Mouse (Mus musculus) embryonic fibroblast, embryonic 13.5 days (primary cell): ENCODE measurements at regions not wholly inside any gene's neighbourhood (a gene's known extent, or its start where the extent isn't known, plus 50 kb on each side); places are given as distances from the start of the nearest gene placed in this dataset.

Experiments used
- CTCF ChIP-seq: IDR thresholded peaks from 2 replicates; pipeline ENCODE4 v1.5.1; 2011; ENCODE audit warnings: mild to moderate bottlenecking, control low read depth, low read length, moderate library complexity, borderline replicate concordance; ENCODE audit not compliant: insufficient read depth
- POLR2A ChIP-seq: IDR thresholded peaks from 2 replicates; pipeline ENCODE4 v1.6.1; 2011; ENCODE audit warnings: low read depth, mild to moderate bottlenecking, control low read depth, low read length, moderate library complexity

DNA sequence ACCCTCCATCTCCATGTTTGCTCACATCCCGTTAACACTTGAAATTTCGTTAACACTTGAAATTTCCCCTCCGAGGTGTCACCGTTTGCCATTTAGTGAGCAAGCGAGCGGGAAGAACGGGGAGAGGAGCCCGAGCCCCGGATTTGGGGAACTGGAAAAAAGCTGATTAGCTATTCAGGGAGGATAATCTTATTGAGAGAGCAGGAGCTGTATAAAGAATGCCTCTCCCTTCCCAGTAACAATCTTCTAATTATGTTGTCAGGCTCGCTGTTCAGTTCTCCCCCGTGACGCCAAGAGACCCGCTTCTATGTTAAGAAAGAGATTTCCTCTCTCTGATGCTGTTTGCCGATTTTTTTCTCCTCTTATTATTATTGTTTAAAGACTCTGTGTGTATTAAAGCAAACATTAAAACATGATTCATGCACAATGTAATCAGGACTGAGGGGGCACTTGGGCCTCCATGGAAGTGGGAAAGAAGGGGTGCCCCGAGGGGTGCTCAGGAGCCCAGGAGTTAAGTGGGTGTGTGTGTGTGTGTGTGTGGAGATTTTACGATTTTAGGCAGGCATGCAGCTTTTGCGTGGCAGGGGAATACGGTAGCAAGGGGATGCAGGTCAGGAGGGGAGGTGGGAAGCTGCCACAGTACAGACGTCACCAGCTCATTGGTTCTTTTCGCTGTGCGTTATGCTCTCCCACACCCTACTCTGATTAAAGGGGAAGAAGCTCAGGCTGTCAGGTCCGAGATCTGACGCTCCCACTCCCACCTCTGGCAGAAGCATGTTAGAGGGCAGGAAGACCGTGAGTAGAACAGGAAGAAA, 64.2 kb upstream of the A230072I06Rik start:
- TF ChIP-seq CTCF (no peak), POLR2A (no peak)
